Mouse (Mus musculus) neural tube, embryonic 11.5 days (tissue): Measurements from ENCODE around the gene 1600002K03Rik. TPM values are rescaled to one million over a fixed set of nuclear protein-coding genes. Genes with fewer than 3 reads are reported as not detected.
A peak's percentile ranks its signal among the peaks of the same experiment; 100 is the strongest.

Experiments
- ATAC-seq: fragments of 200-750 bp; cut with Nextera tagmentation; 2 replicates; pipeline ENCODE4 v1.8.0; 2017; ENCODE audit warnings: moderate number of reproducible peaks, mild to moderate bottlenecking, moderate TSS enrichment, moderate library complexity; ENCODE audit not compliant: insufficient read depth, low FRiP score, low TSS enrichment
- DNase-seq: peaks from one replicate; pipeline ENCODE4 v3.0.0-alpha.2; 2015; ENCODE audit warnings: low spot score
- H3K27ac ChIP-seq: fragments of 300-500 bp; sonication (generic); 2 replicates; pipeline ENCODE4 v1.5.1; 2014; ENCODE audit warnings: low read depth, mild to moderate bottlenecking, low read length
- H3K27me3 ChIP-seq: fragments of 300-500 bp; sonication (generic); 2 replicates; pipeline ENCODE4 v1.6.1; 2014; ENCODE audit warnings: mild to moderate bottlenecking, low read length, mixed read lengths; ENCODE audit not compliant: control insufficient read depth, insufficient read depth
- H3K36me3 ChIP-seq: fragments of 300-500 bp; sonication (generic); 2 replicates; pipeline ENCODE4 v1.6.1; 2014; ENCODE audit warnings: mild to moderate bottlenecking, low read length, moderate library complexity, mixed read lengths; ENCODE audit not compliant: control insufficient read depth, insufficient read depth
- H3K4me1 ChIP-seq: fragments of 300-500 bp; sonication (generic); 2 replicates; pipeline ENCODE4 v1.6.1; 2014; ENCODE audit warnings: low read length, mixed read lengths; ENCODE audit not compliant: control insufficient read depth, insufficient read depth
- H3K4me2 ChIP-seq: fragments of 300-500 bp; sonication (generic); 2 replicates; pipeline ENCODE4 v1.6.1; 2014; ENCODE audit warnings: low read depth, mild to moderate bottlenecking, moderate library complexity
- H3K4me3 ChIP-seq: fragments of 300-500 bp; sonication (generic); 2 replicates; pipeline ENCODE4 v1.5.1; 2014; ENCODE audit warnings: low read depth, low read length
- H3K9ac ChIP-seq: fragments of 300-500 bp; sonication (generic); 2 replicates; pipeline ENCODE4 v1.6.1; 2014; ENCODE audit warnings: mild to moderate bottlenecking, low read length
- H3K9me3 ChIP-seq: fragments of 300-500 bp; sonication (generic); 2 replicates; pipeline ENCODE4 v1.6.1; 2016; ENCODE audit warnings: low read length; ENCODE audit not compliant: control insufficient read depth
- WGBS: fragments of 180-500 bp; shearing (Covaris S2); extraction: QIAGEN DNeasy Blood & Tissue Kit; methylation state at CpG from one replicate; pipeline ENCODE4 v1.1.7; 2014; 5-methylcytosine and 5-hydroxymethylcytosine counted together
- polyA plus RNA-seq: library from polyadenylated mRNA; unstranded; fragments of >200 nt; fragmentation: Nextera tagmentation; extraction: Ambion mirVana; gene quantifications from 2 replicates; pipeline ENCODE4 v1.2.1, GENCODE M21; 2014

1600002K03Rik gene
- polyA plus RNA-seq, 1 experiment from 2014 or later: 10.8 TPM

- H3K36me3 ChIP-seq: no peaks in the 10 kb centered on the region; the same call in 1 of the 2 replicates
- no peaks in the 10 kb centered on the region for H3K9me3 ChIP-seq
- peaks cover 30% of the 10 kb centered on the region for H3K4me1 ChIP-seq
- H3K27ac ChIP-seq: peak within 1 kb of the TSS; percentile 65
- H3K4me3 ChIP-seq: peak within 1 kb of the TSS; percentile 52
- ATAC-seq (no peak; the same call in 1 of the 2 replicates), DNase-seq (peak; percentile 67)
- peak within 1 kb of the TSS; percentile 57 for H3K4me2 ChIP-seq
- H3K9ac ChIP-seq: peak within 1 kb of the TSS; percentile 79
- H3K27me3 ChIP-seq: peaks cover 29% of the 10 kb centered on the region
- under 1% methylated on average over 74 of the region's 94 CpGs for WGBS
These were observed 33.9 kb upstream of the 1600002K03Rik start, which contains the start of gene Atp5d for GRCm38 (mm10) chr10:80138553-80139438. Gene Atp5d (plus strand): TSS chr10:80138632.

GRCm38 (mm10) chr10:80139439-80139775 is 33.3 kb upstream of the 1600002K03Rik start:
- Histone ChIP-seq H3K27me3 (peaks cover 29% of the 10 kb centered on the region), H3K4me3 (peak overlapping the region; percentile 52)
- ATAC-seq: no peak

GRCm38 (mm10) chr10:80139975-80140665 is 32.6 kb upstream of the 1600002K03Rik start:
- ATAC-seq (no peak), DNase-seq (no peak)
- Histone ChIP-seq H3K27me3 (peaks cover 28% of the 10 kb centered on the region), H3K4me1 (peaks cover 30% of the 10 kb centered on the region), H3K4me3 (no peak overlapping the region), H3K9ac (no peak overlapping the region), H3K36me3 (peaks cover 4% of the 10 kb centered on the region), H3K27ac (no peak overlapping the region), H3K4me2 (no peak overlapping the region), H3K9me3 (no peaks in the 10 kb centered on the region)
- 73% methylated on average over 11 of the region's 11 CpGs for WGBS

More at GRCm38 (mm10) chr10:80139439-80139775, 33.3 kb upstream of the 1600002K03Rik start:
- no peak for DNase-seq
- 1% methylated on average over 10 of the region's 10 CpGs for WGBS
- no peaks in the 10 kb centered on the region for H3K9me3 ChIP-seq
- peaks cover 30% of the 10 kb centered on the region for H3K4me1 ChIP-seq
- H3K36me3 ChIP-seq: no peaks in the 10 kb centered on the region; the same call in none of the 2 replicates
- peak overlapping the region; percentile 65 for H3K27ac ChIP-seq
- peak overlapping the region; percentile 57 for H3K4me2 ChIP-seq
- H3K9ac ChIP-seq: peak overlapping the region; percentile 79

- 70% methylated on average over 10 of the region's 10 CpGs for WGBS
- Histone ChIP-seq H3K4me1 (peaks cover 34% of the 10 kb centered on the region), H3K27me3 (peaks cover 24% of the 10 kb centered on the region), H3K27ac (peak within 1 kb of the TSS; percentile 50; the same call in 1 of the 2 replicates), H3K36me3 (peaks cover 6% of the 10 kb centered on the region), H3K9me3 (no peaks in the 10 kb centered on the region), H3K9ac (peak within 1 kb of the TSS; percentile 32), H3K4me3 (peak within 1 kb of the TSS; percentile 74), H3K4me2 (peak within 1 kb of the TSS; percentile 99)
- DNase-seq (no peak), ATAC-seq (no peak)
These were observed 32.1 kb upstream of the 1600002K03Rik start, which contains the start of gene Cbarp for GRCm38 (mm10) chr10:80140666-80141035. Gene Cbarp (minus strand): TSS chr10:80140835.

- H3K9ac ChIP-seq: peak overlapping the region; percentile 32
- peak overlapping the region; percentile 74 for H3K4me3 ChIP-seq
- ATAC-seq (peak; percentile 49), DNase-seq (peak; percentile 95)
- H3K9me3 ChIP-seq: no peaks in the 10 kb centered on the region
- peaks cover 11% of the 10 kb centered on the region for H3K36me3 ChIP-seq
- peak overlapping the region; percentile 99 for H3K4me2 ChIP-seq
- WGBS: under 1% methylated on average over 29 of the region's 29 CpGs
- peak overlapping the region; percentile 50; the same call in 1 of the 2 replicates for H3K27ac ChIP-seq
- H3K4me1 ChIP-seq: peaks cover 39% of the 10 kb centered on the region
- peaks cover 18% of the 10 kb centered on the region for H3K27me3 ChIP-seq
These were observed 31.5 kb upstream of the 1600002K03Rik start for GRCm38 (mm10) chr10:80141243-80141642.

- Histone ChIP-seq H3K9ac (peak overlapping the region; percentile 81), H3K9me3 (no peaks in the 10 kb centered on the region), H3K27me3 (peaks cover 11% of the 10 kb centered on the region), H3K4me1 (peaks cover 33% of the 10 kb centered on the region), H3K4me2 (peak overlapping the region; percentile 99), H3K4me3 (peak overlapping the region; percentile 74), H3K27ac (peak overlapping the region; percentile 62; the same call in 1 of the 2 replicates), H3K36me3 (peaks cover 11% of the 10 kb centered on the region)
- 1% methylated on average over 43 of the region's 43 CpGs for WGBS
- peak; percentile 96 for DNase-seq
- peak; percentile 77 for ATAC-seq
These were observed 30.8 kb upstream of the 1600002K03Rik start for GRCm38 (mm10) chr10:80141786-80142529.

- peaks cover 11% of the 10 kb centered on the region for H3K36me3 ChIP-seq
- H3K9ac ChIP-seq: peak overlapping the region; percentile 81
- 0 out of 2 replicates have a peak overlapping the region, but pooled peaks have one; percentile 62 for H3K27ac ChIP-seq
- DNase-seq (no peak), ATAC-seq (no peak; the same call in 1 of the 2 replicates)
- no peaks in the 10 kb centered on the region for H3K9me3 ChIP-seq
- peaks cover 28% of the 10 kb centered on the region for H3K4me1 ChIP-seq
- H3K27me3 ChIP-seq: peaks cover 5% of the 10 kb centered on the region
- peak overlapping the region; percentile 74 for H3K4me3 ChIP-seq
- whole genome bisulfite sequencing: under 1% methylated on average over 15 of the region's 15 CpGs
- H3K4me2 ChIP-seq: peak overlapping the region; percentile 99
These were observed 30.2 kb upstream of the 1600002K03Rik start for GRCm38 (mm10) chr10:80142530-80142925.

- H3K4me3 ChIP-seq: no peak overlapping the region
- no peak overlapping the region for H3K4me2 ChIP-seq
- ATAC-seq (no peak), DNase-seq (no peak)
- H3K4me1 ChIP-seq: peaks cover 23% of the 10 kb centered on the region
- H3K36me3 ChIP-seq: peaks cover 11% of the 10 kb centered on the region
- H3K9me3 ChIP-seq: no peaks in the 10 kb centered on the region
- no peak overlapping the region for H3K27ac ChIP-seq
- no peak overlapping the region for H3K9ac ChIP-seq
- 92% methylated on average over 7 of the region's 7 CpGs for WGBS
- 0 out of 2 replicates have a peak, but pooled peaks cover 3% of the 10 kb centered on the region for H3K27me3 ChIP-seq
These were observed 29.1 kb upstream of the 1600002K03Rik start for GRCm38 (mm10) chr10:80143664-80144063.
